Mouse (Mus musculus): ENCODE measurements at regions not wholly inside any gene's neighbourhood (a gene's known extent, or its start where the extent isn't known, plus 50 kb on each side); places are given as distances from the start of the nearest gene placed in this dataset.
A peak's percentile ranks its signal among the peaks of the same experiment; 100 is the strongest.

DNA sequence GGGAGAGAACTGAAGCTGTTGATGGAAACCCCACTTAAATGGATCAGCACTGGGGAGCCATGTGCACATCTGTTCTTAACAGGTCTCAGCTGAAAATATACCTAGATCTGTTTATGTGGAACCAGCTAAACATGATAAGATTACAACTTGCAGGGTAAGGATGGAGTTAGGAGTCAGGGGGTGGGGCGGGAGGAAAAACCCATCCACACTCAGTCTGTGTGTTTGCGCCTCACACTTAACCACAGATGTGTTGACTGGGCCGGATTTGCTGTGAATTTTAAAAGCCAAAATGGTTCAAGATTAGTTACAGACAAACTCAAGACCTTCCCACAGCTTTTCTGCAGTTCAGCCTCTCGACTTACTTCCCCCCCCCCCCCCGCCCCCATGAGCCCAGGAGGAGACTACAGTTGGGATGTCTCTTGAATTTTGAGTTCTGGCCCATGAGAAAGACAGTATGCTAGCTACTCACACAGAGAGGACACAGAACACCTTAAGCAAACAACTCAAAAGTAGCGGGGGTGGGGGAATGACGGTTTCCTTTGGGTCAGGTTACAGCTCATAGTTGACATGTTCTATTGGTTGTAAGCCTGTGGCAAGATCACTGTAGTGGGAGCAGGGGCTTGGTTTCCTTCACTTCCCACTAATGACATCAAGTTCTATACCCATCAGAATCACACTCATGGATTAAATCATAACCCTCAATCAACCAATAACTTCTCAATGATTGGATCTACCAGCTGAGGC is 209.1 kb downstream of the Bcl2l11 start:
- peak; percentile 62 for DNase-seq (ENCODE audit: low read depth)

DNA sequence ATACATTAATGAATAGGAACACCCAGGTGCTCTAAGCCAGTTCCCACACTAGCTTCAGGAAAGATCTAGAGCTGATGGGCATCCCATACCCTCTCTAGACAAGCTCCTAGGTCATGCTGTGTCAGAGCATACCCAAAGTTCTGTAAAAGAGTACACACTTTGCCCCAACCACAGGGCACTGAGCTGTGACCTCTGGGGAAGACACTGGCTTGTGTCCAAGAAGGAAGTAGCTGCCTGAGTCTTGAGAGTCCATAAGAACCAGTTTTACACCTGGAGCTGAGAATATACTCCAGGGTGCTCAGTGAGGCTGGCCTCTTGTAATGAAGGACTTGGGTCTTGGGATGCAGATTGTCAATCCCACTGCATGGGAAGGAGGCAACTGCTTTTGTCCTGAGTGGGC is 211.4 kb downstream of the Bcl2l11 start:
- no peak for DNase-seq (ENCODE audit: low read depth)

DNA sequence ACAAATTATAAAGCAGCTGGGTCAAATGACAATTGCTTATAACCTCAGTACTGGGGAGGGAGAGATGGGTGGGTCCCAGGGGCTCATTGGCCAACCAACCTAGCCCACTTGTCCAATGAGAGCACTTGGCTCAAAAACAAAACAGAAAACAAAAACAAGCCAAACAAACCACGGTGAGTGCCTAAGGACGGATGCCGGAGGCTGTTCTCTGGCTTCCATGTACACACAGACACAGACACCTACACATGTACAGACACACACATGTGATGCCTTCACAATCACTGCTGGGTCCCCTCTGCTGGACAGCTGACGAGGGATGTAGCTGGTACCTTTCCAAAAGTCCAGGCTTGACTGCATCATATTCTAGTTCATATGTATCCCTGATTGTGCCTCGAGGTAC is 212.0 kb downstream of the Bcl2l11 start:
- DNase-seq (ENCODE audit: low read depth) = no peak

DNA sequence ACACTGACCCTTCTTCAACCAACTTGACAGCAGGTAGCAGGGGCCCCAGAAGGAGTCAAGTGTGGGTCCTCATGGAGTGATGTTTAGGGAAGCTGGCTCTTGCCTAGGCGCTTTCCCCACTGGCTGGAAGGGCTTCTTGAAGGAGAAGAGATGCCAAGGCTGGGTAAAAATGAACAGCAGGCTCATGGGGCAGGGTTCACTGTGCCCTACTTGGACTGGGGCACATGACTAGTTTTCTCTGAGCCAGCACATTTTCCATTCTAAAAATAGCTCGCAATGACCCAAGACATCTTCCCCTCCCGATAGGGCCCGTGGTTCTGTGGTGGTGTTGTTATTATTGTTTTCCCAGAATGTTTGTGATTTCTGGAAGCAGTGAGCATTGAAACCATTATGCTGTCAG is 212.6 kb downstream of the Bcl2l11 start:
- DNase-seq (ENCODE audit: low read depth) = no peak

DNA sequence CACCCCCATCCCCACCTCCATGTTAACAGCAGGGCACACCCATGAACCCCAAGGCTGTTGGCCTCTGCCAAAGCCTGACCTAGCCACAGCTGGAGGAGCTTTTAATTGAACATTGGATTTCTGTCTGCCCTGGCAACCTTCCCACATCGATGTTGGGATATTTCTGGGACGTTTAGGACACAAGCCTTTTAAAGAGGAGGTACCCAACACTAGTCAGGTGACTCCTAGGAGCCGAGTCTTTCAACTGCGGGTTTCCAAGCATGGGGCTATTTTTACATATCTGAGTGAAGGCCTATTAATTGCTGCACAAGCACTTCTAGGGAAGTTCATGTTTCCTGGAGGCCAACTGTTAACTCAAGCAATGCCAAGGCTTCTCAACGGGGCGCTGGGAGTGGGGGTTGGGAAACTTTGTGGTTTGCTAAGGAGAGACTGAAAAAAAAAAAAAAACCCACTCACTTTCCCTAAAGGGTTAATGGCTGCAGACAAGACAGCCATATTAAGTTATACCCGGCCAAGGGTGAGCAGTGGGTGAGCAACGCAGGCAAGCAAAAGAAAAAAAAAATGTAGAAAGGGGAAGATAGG is 213.3 kb downstream of the Bcl2l11 start:
- no peak for DNase-seq (ENCODE audit: low read depth)

DNA sequence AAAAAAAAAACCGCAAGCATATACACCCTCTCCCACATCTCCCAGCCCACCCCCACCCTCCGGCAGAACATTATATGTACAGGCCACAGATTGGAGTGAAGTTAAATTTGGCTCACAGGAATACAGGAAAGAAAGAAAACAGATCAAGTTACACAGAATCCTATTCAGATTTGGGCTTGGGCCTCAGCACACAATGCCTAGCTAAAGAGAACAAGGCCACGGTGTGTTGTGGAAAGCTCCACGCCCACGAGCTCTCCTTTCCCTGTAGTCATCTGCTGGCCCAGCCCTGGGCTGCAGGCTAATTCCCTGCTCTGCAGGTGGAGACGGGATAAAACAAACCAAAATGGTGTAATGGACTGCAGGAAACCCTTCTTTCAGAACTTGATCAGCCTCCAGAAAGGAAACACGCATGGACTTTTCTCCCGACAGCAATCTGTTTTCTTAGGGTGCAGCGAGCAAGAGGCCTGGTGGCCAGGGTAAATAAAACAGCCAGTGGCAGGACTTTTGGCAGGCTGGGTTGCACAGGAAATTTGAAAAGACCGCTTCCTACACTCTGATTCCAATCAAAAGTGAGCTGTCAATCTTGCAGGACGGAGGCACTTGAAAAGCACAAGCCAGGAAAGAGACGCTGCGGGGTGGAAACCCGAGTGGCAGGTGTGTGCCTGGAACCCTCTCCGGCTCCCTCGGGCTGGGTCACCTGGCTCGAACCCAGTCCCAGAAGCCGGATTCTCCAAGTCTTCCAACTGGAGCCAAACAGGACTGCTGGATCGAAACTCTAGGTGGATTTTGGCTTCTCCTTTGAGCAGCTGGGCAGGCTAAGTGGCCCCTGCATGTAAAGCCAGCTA is 214.0 kb downstream of the Bcl2l11 start:
- no peak for DNase-seq (ENCODE audit: low read depth)

DNA sequence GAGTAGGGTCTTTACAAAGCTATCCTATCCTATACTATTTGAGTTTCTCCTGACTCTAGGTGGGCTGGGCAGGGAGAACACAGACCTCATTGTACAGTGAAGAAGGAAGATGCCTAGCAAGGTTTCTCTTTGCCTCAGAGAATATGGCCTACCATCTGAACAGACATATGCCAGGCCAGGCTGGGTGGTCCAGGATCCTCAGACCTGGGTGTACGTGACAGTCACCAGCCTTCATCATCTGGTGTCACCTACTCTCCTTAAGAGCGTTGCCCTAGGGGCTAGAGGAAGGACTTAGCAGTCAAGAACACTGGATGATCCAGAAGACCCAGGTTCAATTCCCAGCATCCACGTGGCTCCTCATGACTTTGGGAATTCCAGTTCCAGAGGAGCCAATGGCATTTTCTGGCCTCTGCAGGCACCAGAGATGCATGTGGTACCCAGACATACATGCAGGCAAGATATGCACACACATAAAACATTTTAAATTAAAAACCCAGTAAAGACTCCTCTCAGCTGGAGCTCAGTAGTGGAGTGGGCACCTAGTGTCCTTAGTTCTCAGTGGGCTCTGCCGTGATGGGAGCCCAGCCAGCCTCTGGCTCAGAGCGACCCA is 214.9 kb downstream of the Bcl2l11 start:
- no peak for DNase-seq (ENCODE audit: low read depth)

DNA sequence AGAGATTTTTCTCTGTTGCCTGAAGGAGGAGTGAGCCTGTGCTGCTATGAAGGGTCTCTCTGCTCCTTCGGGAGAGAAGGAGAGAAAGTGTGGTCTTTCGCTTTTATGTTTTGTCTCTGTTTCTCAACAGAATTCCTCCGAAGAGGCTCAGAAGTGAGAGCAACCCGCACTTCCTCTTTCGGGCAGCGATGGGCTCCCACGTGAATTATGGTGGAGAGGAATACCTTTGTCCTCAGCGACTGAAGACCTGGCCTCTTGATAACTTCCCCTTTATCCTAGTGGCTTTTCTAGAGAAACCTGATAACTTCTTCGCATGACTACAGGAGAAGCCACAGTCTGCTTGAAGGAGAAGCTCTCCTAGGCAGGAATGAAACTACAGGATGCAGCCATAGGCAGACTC is 216.4 kb downstream of the Bcl2l11 start:
- DNase-seq (ENCODE audit: low read depth) = no peak

DNA sequence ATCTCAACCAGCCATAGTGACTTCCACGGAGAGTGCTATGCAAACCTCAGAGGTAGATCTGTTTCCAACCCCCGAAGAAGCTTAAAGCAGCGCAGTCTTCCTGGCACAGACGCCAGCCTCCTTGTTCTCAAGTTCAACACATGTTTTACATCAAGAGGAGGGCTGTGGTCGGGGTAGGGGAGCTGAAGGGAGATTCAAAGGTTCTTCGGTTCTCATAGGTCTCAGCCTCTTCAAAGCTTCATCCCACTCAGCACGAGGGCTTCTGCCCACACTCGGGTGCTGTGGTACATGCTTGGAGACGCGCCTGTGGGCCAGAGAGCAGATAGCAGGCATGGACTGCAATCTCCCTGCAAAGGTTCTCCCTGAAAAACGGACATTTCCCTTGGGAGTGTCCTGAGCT is 219.7 kb downstream of the Bcl2l11 start:
- DNase-seq (ENCODE audit: low read depth) = no peak

DNA sequence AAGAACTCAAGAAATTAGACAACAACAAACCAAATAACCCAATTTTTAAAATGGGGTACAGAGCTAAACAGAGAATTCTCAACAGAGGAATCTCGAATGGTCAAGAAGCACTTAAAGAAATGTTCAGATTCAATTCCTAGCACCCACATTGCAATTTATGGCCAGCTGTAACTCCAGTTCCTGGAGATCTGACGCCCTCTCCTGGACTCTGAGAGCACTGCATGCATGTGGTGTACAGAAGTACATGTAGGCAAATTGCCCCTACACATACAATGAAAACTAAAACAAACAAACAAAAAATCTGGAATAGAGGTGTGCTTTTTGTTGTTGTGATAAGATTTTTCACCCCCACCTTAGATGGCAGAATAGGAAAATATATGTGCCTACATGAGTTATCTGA is 222.7 kb downstream of the Bcl2l11 start:
- DNase-seq (ENCODE audit: low read depth) = no peak

DNA sequence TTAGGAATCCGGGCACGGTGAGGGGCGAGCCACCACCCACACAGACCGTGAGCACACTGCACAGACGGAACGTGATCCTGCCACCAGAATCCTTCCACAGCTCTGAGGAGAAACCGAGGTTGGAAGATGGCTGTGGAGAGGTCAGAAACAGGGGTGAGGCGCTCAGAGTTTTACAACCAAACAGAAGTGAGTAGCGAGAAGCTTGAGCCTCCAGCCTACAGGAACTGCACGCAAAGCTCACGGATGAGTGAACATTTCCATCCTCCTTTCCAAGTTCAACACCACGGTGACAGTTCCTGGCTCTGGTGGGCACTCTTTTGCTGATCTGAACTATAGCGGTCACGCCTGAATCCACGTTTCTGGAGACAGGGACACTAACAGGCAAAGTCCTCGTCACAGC is 225.6 kb downstream of the Bcl2l11 start:
- no peak for DNase-seq (ENCODE audit: low read depth)

DNA sequence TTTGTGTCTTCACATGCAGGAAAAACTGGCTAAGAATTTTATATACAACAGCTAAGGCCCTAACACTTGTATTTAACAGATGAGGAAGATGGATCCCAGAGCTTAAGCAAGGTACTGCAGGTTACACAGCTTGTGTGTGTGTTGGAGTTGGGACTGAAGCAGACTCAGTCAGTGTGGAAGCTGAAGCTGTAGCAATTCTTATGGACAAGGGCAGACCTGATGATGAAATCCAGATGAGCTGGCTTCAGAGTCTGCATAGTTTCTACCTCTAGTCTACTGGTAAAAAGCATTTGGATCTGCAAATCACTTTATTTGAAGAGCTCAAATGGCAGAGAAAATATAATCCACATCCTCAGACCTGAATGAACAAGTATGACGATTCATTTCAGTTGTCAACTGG is 226.7 kb downstream of the Bcl2l11 start:
- no peak for DNase-seq (ENCODE audit: low read depth)

DNA sequence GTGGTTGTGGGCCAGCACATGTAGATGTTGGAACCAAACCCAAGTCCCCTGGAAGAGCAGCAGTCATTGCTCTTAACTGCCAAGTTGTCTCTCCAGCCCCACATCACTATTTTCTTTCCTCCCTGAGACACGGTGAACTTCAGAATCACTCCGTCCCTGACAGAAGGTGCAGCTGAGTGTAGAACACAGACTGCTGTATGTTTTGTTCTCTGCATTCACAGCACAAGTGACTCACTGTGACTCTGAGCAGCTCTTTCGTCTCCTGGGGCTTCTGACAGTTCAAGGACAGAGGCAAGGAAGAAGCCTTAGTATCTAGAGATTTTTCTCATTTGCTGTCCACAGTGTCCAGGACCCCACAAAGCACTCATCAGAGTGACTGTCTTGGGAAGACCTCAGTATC is 227.6 kb downstream of the Bcl2l11 start:
- no peak for DNase-seq (ENCODE audit: low read depth)

DNA sequence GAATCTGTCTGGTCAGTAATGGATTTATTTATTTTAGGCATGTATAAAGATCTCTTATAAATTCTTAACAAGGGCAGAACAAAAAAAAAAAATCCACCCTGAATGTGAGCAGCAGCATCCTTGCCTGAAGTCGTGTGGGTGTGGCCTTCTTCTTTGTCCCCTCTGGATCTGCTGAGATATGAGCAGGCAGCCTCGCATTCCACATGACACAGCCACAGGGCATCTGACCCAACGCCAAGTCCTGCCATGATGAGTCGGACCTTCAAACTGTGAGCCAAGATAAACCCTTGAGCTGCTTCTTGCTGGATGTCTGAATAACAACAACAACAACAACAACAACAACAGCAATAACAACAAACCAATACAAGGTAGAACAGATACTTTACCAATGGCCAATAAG is 230.5 kb downstream of the Bcl2l11 start:
- no peak for DNase-seq (ENCODE audit: low read depth)

DNA sequence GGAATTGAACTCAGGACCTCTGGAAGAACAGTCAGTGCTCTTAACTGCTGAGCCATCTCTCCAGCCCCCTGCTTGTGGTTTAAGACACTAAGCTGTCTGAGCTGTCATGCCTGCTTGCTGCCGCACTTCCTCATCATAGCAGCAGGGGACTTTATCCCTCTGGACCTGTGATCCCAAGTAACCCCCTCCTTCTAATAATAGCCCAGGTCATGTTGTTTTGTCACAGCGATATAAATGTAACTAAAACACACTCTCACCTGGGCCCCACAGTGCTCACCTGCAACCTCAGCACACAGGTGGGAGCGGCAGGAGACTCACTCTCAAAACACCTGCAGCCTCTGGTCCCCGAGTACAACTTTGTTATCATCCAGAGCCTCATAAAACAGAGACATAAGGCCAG is 231.9 kb upstream of the Spdye4c start:
- DNase-seq (ENCODE audit: low read depth) = no peak

DNA sequence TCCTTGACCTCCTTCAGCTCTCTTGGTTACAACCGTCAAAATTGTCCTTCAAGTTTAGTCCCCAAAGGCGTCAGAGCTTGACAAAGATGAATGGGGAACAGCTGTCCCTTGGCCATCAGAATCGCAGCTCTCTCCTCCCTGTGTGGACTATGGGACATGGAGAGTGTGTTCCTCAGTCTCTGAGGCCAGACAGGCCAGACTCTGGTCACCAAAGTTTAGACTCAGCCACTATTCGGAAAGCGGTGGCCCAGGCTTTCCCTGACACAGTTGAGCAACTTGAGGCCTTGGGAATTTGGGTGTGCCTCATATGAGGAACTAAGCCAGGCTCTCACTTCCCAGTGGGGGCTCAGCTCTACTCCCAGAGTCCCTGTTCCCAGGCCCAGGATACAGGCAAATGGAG is 230.5 kb upstream of the Spdye4c start:
- DNase-seq (ENCODE audit: low read depth) = no peak

DNA sequence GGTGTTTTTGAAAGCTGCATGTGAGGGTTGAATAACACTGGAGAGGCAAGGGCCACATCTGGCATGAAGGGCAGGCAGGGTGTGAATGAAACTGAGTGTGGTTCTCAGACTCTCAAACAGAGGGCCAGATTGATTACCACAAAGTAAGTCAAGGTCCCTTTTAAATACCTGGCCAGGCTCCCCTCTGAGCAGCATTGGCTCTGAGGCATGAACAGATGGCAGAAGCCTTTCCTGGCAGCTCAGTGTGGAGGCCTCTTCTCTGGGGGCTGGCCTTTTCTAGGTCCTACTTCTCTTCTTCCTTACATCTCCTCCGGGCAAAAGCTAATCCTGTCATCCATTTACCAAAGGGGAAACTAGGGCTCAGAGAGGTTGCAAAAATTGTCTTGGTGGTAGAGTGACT is 229.6 kb upstream of the Spdye4c start:
- no peak for DNase-seq (ENCODE audit: low read depth)

DNA sequence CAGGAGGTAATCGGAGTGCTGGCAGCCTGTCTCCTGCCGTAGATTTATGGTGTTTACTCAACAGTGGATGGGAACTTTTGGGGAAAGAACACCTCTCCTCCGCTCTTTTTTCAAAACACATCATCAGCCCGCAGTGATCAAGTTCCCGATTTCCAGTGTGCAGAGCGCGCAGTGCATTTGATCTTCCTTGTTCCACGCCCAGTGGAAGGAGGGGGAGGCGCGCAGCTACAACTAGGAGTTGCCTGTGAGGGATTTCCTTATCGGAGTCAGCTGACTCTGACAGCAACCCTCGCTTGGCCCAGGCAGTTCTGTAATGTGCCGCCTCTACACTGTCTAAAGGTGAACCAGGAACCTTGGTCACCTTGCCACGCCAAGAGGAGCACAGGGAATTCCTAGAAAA is 226.8 kb upstream of the Spdye4c start:
- peak; percentile 36 for DNase-seq (ENCODE audit: low read depth)

DNA sequence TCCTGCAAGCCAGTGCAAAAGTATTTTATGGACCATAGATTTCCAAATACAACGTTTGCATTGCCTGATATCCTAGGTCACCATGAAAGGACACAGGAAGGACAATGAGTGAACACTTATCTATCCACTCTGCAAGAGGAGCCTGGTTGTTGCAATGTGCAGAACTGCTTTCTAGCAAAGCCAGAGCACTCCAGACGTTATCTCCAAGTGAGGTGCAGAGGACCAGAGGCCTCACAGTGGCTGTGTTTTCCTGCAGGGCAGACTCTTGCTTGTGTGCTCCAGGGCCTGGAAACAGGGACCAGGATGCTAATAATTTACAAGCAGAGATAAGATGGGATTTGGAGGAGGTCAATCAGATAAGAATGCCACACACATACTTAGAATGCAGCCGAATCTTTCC is 226.0 kb upstream of the Spdye4c start:
- DNase-seq (ENCODE audit: low read depth) = no peak

DNA sequence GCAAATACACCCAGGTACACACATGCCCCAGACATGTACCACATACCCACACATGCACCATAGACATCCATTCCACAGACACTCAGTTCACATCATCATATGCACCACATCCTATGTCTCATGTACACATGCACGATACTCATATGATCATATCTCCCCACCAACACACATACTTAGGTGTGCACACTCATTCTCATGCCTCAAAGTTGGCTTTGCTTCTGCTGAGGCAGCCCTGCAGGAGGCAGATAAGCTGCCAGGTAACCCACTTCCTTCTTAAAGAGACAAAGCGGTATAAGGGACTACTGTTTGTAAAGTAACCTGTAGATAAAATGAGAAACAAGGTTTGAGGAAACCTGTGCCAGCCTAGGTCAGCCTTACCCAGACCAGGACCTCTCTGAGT is 225.2 kb upstream of the Spdye4c start:
- DNase-seq (ENCODE audit: low read depth) = peak; percentile 62

DNA sequence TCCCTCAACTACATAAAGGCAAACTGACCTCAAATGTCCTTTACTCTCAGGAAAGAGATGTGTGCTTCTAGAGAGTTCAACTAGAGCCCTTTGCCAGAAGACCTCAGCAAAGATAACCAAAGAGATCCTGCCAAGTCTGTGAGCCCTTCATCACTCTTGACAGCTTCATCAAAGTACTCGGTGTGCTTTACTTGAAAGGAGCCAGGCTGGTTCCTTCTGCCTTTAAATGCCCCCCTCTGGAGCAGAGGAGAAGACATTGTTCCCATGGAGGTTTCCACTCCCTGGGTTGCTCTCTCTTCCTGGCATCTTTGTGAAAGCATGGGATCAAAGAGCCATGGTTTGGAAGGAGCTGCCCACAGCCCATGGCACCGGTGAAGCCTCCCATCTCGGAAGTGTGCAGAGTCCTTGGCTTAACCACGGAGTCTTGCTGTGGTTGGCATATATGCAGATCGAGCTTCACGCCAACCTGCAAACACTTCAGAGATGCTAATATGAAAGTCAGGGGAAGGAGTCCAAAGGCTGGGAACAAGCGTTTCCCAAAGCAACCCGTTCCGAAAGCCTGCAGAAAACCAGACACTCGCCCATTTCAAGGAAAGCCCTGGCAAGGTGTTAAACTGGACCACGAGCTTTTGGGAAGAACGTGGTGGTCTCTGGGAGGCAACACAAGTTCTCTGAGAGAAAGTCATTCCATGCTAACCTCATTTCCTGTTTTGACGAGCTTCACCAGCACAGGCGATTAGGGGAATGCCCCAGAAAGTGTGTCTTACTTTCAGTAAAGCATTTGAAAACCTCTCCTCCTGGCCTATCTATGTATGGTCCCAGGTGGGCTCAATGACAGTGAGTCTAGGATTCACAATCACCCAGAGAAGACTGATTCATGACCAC is 223.5 kb upstream of the Spdye4c start:
- DNase-seq (ENCODE audit: low read depth) = peak; percentile 89
